Mouse (Mus musculus) neutrophil, adult 59 days (primary cell): ENCODE measurements around the gene Olfr622. TPM values are rescaled to one million over a fixed set of nuclear protein-coding genes. Genes with fewer than 3 reads are reported as not detected.

Experiments
- total RNA-seq, 2 experiments: library from RNA; stranded (reverse); gene quantifications; 1 replicate in 1 of 2; 2 replicates in 1 of 2; pipeline ENCODE4 v1.2.4; 2023

The Olfr622 gene
- not detected for total RNA-seq

DNA sequence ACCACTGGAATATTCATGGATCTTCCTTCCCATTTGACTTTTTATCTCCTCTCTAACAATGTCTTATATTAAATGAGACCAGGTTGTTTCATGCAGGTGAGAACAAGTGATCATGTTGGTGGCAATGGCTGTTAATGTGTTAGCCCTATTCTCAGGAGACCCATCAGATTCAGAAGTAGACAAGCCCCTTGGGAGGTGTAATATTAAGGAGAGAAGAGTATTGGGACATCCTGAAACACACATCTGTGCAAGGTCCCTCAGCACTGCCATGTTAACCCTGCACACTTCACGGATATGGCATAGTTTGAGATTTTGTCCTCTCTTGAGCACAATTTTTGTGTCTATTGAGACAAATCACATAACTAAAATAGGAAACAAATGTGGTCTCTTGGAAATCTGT lies at the start of gene Olfr622:
Gene Olfr622 (minus strand): TSS at position 101 of the 400 bp plus-strand sequence.

DNA sequence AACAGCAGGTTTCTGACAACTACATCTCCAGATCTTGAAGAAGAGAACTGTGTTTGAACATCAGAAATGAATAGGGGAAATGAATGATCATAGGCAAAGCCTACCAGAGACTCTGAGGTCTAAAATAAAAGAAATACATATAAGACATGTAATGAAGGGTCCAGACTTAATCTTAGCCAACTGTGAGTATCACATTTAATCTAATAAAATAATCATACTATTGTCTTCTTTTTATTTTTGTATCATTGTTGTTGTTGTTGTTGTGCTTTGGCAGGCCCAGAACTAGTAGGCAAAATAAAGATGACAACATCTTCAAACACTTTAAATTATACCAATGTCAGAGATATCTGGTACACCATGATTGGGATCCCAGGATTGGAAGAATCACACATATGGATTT lies 39.9 kb upstream of the Olfr622 start, which contains the start of gene Olfr625-ps1:
Gene Olfr625-ps1 (plus strand): TSS at position 301 of the 400 bp plus-strand sequence.

DNA sequence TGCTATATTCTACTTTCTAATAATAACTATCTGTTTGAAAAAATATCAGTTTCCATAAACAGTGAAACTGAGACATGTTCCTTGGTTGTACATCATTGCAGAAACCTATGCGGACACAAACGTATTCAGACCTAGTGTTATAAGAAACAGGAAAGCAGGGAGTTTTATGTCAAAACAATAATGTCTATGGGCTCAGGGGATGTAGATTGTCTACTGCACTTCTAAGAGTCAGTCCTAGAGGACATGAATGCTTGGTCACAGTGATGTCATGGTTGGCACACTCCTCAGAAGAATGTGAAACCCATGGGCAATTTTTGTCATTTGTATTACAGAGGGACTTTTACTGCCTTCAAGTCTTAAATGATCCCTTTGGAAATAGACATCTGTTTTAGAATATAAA lies 28.6 kb upstream of the Olfr622 start, which contains the start of gene Olfr624:
Gene Olfr624 (minus strand): TSS at position 101 of the 400 bp plus-strand sequence.

DNA sequence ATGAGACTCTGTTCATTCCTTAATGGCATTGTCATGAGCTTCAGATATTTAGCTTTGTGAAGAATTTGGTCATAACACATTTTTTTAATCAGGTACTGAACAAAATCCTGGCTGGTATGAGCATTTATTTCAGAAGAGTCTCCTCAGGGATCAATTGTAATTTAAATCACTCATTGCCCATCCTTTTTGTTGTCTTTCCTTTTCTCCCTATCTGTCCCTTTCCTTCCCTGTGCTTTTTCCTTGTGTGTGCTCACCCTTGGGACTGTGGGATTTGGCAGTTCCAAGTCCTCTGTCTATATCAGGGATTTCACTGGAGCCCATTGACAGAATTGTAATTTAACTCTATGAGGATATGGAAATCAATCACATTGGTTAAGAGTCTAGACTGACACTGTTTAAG lies 21.1 kb upstream of the Olfr622 start, which contains the start of gene Olfr623:
Gene Olfr623 (minus strand): TSS at position 101 of the 400 bp plus-strand sequence.

DNA sequence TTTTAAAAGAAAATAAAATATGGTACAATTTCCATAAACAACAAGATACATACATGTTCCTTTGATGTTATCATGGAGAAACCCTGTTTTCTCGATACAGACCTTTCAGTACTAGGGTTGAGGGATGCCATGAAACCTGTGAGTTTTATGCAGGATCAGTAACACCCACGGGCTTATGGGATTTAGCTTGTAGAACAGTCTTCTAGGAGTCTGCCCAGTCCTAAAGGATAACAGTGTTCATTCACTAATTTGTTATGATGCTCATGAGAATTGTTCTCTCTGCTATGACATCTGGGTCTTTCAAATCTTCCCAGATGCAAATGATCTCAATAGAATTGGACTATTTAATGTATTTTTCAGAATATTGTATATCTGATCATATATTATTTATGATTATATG lies 30.1 kb downstream of the Olfr622 start, which contains the start of gene Olfr620:
Gene Olfr620 (minus strand): TSS at position 101 of the 400 bp plus-strand sequence.

DNA sequence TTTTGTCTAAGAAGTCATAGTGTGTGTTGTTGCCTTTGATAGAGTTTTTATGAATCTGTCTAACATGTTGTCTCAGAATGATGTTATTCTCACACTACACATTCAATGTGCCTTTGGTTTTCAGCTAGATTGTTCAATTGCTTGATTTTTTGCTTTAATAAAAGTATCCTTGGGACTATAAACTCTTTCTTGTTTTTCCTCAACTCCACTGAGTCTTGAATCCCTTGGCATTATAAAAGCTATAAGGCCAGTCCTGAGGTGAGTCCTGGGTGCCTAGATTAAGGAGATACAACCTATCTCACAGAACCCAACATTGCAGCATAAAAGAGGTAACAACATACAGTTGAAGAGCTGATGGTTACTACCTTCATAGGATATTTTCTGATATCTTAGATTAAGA lies 42.2 kb downstream of the Olfr622 start, which contains the start of gene Olfr619:
Gene Olfr619 (plus strand): TSS at position 301 of the 400 bp plus-strand sequence.

DNA sequence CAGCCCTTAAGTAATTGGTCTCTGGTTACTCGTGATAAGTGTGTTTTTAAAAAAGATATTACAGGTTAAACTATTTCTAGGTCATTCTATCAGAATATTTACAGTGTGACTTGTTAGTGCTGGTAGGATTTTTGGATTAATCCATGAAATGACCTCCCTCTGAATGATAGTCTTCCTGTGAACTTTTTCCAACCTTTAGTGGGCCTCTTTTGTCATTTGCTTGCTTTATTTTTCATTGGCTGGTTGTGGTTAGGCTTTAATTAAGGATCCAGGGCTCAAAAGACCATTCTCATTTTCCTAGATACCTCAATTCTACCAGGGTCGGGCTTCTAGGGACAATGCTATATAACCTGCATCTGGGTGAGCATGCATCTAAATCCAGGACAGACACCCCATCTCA lies 52.7 kb downstream of the Olfr622 start, which contains the start of gene Olfr618:
Gene Olfr618 (plus strand): TSS at position 301 of the 400 bp plus-strand sequence.

Other genes starting within 250 kb of the Olfr622 start
- not detected for gene Usp17lc, start 227.6 kb downstream of the Olfr622 start, total RNA-seq
- not detected for gene Olfr605, start 197.3 kb downstream of the Olfr622 start, total RNA-seq
- not detected for gene Olfr606, start 193.7 kb downstream of the Olfr622 start, total RNA-seq
- not detected for gene Olfr607, start 178.6 kb downstream of the Olfr622 start, total RNA-seq
- gene Olfr608, start 172.8 kb downstream of the Olfr622 start, total RNA-seq, result not detected
- not detected for gene Olfr609, start 144.6 kb downstream of the Olfr622 start, total RNA-seq
- gene Olfr610, start 130.6 kb downstream of the Olfr622 start, total RNA-seq, result not detected
- gene Olfr611, start 121.9 kb downstream of the Olfr622 start, total RNA-seq, result not detected
- gene Olfr612, start 100.0 kb downstream of the Olfr622 start, total RNA-seq, result not detected
- gene Olfr613, start 94.6 kb downstream of the Olfr622 start, total RNA-seq, result not detected
- gene Olfr615, start 86.6 kb downstream of the Olfr622 start, total RNA-seq, result not detected
- not detected for gene Olfr616, start 73.6 kb downstream of the Olfr622 start, total RNA-seq
- not detected for gene Olfr617, start 69.6 kb downstream of the Olfr622 start, total RNA-seq
- gene Olfr618, start 52.6 kb downstream of the Olfr622 start, total RNA-seq, result not detected
- gene Olfr619, start 42.1 kb downstream of the Olfr622 start, total RNA-seq, result not detected
- not detected for gene Olfr620, start 30.2 kb downstream of the Olfr622 start, total RNA-seq
- not detected for gene Olfr623, start 21.0 kb upstream of the Olfr622 start, total RNA-seq
- under 1 TPM in 1 of 2 experiments, not detected in 1; 0.07 TPM for gene Olfr624, start 28.5 kb upstream of the Olfr622 start, total RNA-seq
- not detected for gene Olfr625-ps1, start 40.0 kb upstream of the Olfr622 start, total RNA-seq
- gene Olfr243, start 72.0 kb upstream of the Olfr622 start, total RNA-seq, result not detected
- gene Olfr628, start 87.7 kb upstream of the Olfr622 start, total RNA-seq, result not detected
- not detected for gene Olfr629, start 102.2 kb upstream of the Olfr622 start, total RNA-seq
- not detected for gene Olfr630, start 114.6 kb upstream of the Olfr622 start, total RNA-seq
- gene Olfr69, start 128.9 kb upstream of the Olfr622 start, total RNA-seq, result not detected
- gene Olfr68, start 137.0 kb upstream of the Olfr622 start, total RNA-seq, result not detected
- gene Olfr67, start 149.1 kb upstream of the Olfr622 start, total RNA-seq, result not detected
- gene Hbb-bt, start 171.3 kb upstream of the Olfr622 start, total RNA-seq, result 100 to 1,000 TPM; 136 to 209 TPM
- gene Hbb-bs, start 185.4 kb upstream of the Olfr622 start, total RNA-seq, result 1,000 to 10,000 TPM in 1 of 2 experiments, 100 to 1,000 TPM in 1; 881 to 1,070 TPM
- gene Hbb-bh2, start 197.8 kb upstream of the Olfr622 start, total RNA-seq, result not detected
- not detected for gene Hbb-bh1, start 200.5 kb upstream of the Olfr622 start, total RNA-seq
- gene Hbb-y, start 210.5 kb upstream of the Olfr622 start, total RNA-seq, result not detected
- not detected for gene Olfr66, start 243.6 kb upstream of the Olfr622 start, total RNA-seq